Mouse (Mus musculus) adrenal gland, adult 8-10 months (tissue): ENCODE measurements around the gene Hist1h1b. TPM values are rescaled to one million over a fixed set of nuclear protein-coding genes. Genes with fewer than 3 reads are reported as not detected.
"Not testable (repeated sequence)": the region's sequence is repeated elsewhere in the genome, so short reads cannot be mapped to it uniquely, and the experiment has no call there.

Experiments
- DNase-seq: peaks from one replicate; pipeline ENCODE4 v3.0.0; 2022
- total RNA-seq, 4 experiments: library from RNA; stranded (reverse); gene quantifications; 2 replicates each; pipeline ENCODE4 v1.2.4; 2022

Gene Hist1h1b
- total RNA-seq: 10 to 100 TPM; 13.2 to 18.9 (median 15.8) TPM

DNA sequence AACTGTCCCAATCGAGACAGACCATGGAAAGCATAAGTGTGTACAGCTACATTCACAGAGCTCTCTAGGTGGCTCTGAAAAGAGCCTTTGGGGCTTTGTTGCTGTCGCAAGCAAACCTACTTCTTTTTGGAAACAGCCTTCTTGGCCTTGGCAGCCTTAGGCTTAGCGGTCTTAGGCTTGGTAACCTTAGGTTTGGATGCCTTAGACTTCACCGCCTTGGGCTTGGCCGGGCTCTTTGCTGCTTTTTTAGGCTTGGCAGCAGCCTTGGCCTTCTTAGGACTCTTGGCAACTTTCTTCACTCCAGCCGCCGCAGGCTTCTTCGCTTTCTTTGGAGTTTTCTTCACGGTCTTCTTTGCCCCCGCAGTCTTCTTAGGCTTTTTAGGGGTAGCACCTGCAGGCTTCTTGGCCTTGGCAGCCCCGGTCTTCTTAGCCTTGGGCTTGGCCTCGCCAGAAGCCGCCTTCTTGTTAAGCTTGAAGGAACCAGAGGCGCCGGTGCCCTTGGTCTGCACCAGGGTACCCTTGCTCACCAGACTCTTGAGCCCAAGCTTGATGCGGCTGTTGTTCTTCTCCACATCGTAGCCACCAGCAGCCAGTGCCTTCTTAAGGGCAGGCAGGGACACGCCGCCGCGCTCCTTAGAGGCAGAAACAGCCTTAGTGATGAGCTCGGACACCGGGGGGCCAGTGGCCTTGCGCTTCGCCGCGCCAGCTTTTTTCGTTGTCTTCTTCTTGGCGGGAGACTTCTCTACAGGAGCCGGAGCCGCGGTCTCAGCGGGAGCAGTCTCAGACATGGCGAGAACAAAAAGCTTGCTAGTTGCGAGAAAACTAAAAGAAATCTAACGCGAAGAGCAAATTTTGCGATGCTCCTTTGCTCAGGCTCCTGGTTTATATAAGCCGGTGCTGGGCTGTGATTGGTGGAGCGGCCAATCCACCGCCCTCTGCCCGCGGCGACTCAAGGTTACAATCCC is at the start of gene Hist1h1b:
Gene Hist1h1b (minus strand): TSS at position 859 of the 965 bp plus-strand sequence.
- peak; percentile 54 for DNase-seq

DNA sequence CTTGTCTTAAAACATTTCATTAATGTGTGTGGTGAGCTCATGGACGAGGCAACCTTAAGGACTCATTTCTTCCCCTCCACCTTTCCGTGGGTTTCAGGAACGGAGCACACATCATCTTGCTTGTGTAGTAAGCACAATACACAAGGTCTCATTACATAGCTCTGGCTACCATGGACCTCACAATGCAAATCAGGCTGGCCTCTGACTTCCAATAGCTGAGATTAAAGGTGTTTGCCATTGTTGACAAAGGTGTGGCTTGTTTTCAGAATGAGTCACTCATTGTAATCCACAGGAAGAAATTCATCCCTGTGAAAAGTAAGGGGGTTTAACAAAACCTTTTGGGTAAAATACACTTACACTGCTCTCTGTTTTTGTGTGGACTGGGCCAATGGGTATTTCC is 48.1 kb upstream of the Hist1h1b start:
- no peak for DNase-seq

DNA sequence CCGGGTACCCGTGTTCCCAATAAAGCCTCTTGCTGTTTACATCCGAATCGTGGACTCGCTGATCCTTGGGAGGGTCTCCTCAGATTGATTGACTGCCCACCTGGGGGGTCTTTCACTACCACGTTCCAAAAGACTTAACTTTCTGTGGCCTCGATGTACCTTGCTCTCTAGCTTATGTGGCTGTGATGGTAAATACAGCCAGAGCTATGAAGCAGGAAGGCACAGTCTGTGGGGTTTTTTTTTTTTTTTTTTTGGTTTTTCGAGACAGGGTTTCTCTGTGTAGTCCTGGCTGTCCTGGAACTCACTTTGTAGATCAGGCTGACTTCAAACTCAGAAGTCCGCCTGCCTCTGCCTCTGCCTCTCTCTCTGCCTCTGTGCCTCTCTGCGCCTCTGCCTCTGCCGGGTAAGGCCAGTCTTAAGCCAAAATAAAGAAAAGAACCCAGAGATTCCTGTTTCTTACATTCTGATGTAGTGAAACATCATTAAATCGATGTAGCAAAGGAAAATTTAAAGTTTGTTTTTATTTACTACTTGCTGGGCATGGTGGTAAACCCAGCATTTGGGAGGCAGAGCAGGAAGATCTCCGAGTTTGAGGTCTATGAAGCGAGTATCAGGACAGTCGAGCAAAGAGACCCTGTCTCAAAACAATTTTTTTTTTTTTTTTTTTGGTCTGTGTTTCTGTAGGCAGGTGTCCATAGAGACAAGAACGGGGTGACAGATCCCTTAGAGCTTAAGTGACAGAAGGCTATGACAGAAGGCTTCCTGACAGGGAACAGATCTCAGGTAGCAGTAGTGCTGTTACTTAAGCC is 39.9 kb upstream of the Hist1h1b start:
- not testable (repeated sequence) for DNase-seq

- DNase-seq: not testable (repeated sequence)
Measured at GRCm38 (mm10) chr13:21812092-21812491, 31.7 kb upstream of the Hist1h1b start.

DNA sequence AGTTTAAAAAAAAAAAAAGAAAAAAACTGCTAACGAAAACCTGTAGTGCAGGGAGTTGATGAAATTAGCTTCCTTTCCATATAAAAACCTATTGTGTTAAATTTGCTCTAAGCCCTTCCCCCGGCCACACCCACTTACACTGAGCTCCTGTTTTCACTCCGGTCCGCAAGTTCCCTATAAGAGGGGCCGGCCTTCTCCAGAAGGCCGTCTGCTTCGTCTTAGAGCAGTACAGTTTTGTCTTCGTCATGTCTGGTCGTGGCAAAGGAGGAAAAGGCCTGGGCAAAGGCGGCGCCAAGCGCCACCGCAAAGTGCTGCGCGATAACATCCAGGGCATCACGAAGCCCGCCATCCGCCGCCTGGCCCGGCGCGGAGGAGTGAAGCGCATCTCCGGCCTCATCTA is 31.1 kb upstream of the Hist1h1b start, which contains the start of gene Hist1h4m:
Gene Hist1h4m (plus strand): TSS at position 208 of the 400 bp plus-strand sequence.
- peak; percentile 39 for DNase-seq

- DNase-seq: not testable (repeated sequence)
Measured at GRCm38 (mm10) chr13:21811074-21811473, 30.6 kb upstream of the Hist1h1b start.

GRCm38 (mm10) chr13:21810073-21810472 is 29.6 kb upstream of the Hist1h1b start, which contains the start of the genes Hist1h2bq and Hist1h2ao:
TSS of gene Hist1h2bq (minus strand) at chr13:21810197.
TSS of gene Hist1h2ao (plus strand) at chr13:21810465.
- not testable (repeated sequence) for DNase-seq

DNA sequence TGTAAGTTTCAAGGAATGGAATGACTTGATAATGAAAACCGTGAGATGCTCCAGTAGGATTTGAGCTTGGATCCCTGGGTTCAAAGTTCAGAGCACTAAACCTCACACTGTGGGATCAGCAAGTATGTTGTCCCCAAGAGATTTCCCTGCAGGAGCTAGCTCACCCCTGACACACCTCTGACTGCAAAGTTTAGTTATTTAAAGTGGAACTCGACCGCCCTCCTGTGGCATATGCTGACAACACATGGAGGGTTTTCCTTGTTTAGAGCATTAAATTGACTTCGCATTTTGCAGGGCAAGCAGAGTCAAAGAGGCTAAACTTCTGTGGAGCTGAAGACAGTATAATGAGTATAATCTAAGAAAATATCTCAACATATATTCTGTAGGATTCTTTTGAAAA is 22.6 kb upstream of the Hist1h1b start:
- DNase-seq: not testable (repeated sequence)

GRCm38 (mm10) chr13:21797163-21797562 is 16.7 kb upstream of the Hist1h1b start:
- not testable (repeated sequence) for DNase-seq

- DNase-seq: no peak
Measured at GRCm38 (mm10) chr13:21795584-21795983, 15.2 kb upstream of the Hist1h1b start.

DNA sequence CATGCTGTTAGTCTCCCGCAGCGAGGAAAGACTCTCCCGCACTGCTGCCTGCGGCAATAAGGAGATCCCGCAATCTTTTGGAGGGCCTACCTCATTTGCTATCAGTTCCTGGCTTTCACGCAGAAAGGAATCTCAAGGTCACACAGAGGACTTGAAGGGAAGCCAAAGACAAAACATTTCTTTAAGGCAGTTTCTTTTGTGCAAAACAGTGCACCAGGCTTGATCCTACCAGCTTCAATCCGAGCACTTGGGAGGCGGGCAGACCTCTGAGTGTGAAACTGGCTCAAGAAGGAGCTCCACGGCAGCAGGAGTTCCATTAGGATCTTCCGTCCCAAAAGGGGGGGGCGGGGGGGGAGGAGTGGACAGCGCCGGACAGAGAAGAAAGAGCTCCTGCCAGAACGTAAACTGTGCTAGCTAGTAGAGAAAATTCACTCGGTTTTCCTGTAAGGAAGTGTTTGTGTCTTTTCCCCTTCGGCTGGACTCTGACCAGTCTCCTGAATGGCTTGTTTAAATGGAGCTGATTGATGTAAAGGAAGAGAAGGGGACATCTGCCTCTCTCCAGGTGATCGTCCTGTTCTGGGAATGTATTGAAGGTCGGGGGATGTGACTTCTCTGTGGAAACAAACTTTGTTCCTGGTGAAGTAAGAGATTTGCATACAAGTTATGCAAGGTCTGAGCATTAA is 10.3 kb upstream of the Hist1h1b start:
- no peak for DNase-seq

DNA sequence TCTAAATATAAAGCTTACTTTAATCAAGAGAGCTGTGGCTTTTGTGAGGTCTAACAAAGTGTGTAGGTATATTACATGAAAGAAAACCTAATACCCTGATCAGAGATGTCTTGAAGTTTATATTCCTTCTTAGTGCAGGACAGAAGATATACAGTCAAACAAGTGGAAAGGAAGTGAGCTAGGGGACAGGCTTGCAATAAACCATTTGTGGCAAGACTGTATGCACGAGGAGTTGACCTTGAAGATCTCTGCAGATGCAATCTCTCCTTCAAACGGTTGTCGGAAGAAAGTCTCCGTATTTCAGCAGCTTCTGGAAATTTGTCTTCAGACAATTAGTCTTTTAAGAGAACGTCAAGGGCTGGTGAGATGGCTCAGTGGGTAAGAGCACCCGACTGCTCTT is 9.5 kb upstream of the Hist1h1b start:
- no peak for DNase-seq

DNA sequence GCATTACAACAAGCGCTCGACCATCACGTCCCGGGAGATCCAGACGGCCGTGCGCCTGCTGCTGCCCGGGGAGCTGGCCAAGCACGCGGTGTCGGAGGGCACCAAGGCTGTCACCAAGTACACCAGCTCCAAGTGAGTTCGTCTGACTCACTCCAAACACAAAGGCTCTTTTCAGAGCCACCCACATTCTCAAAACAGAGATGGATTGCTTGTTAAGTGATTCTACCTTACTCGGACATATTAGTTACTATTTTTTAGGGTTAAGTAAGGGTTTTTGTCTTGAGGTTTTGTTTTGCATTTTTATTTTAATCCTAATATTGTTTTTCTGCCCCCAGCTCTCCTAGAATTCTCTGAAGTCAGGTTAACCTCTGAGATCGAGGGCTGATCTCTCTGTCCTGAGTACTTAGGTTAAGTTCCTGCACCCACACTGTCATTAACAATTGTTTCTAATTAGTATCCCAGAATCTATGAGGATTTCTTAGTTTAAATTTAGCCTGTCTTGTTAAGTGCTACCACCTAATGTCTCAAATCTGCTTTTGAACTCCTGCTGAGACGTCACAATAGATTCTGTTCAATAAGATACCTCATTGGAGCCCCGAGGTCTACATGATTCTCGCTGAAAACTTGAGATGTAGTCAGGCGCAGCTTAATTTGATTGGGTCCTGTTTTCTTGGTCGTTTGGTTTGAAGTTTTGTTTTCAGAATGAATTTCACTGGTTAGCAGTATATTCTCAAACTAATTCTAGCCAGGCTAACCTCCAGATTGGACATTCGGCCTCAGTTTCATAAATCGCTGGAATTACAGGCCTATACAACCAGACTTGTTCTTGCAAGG is 7.6 kb upstream of the Hist1h1b start:
- no peak for DNase-seq

GRCm38 (mm10) chr13:21786899-21787629 is 6.6 kb upstream of the Hist1h1b start, which contains the start of the genes Hist1h2an and Hist1h2bp:
TSS of gene Hist1h2an (minus strand) at chr13:21787218.
TSS of gene Hist1h2bp (plus strand) at chr13:21787461.
- peak; percentile 89 for DNase-seq

DNA sequence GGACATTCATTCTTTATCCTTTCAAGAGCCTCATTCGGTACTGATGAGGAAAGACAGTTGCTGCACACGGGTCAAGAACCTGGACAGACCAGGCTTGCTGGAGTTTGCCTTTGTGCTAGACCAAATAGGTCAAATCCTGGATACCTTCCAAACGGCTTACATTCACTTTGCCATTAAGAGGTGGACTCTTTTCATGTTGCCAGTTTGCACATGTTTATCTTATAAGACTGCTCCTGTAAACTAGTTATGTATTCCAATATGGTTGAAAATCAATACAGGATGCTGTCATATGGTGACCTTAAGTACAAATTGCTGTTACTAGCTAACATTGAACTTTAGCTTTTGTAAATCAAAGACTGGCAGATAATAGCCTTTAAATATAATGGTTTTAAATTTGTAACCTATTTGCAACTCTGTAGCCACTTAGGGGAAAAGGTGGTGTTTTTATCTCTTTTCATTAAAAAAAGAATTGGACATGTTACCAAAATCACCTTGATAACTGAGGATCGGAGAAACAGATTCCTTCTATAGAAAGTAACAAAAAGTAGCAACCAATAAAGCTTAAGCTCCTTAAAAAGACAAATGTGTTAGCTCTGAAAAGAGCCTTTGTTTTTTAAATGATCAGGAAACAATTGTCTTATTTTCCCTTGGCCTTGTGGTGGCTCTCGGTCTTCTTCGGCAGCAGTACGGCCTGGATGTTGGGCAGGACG is 5.9 kb upstream of the Hist1h1b start:
- DNase-seq: no peak

GRCm38 (mm10) chr13:21784311-21784710 is 3.9 kb upstream of the Hist1h1b start:
- DNase-seq: no peak

GRCm38 (mm10) chr13:21783734-21784161 is 3.3 kb upstream of the Hist1h1b start:
- no peak for DNase-seq

DNA sequence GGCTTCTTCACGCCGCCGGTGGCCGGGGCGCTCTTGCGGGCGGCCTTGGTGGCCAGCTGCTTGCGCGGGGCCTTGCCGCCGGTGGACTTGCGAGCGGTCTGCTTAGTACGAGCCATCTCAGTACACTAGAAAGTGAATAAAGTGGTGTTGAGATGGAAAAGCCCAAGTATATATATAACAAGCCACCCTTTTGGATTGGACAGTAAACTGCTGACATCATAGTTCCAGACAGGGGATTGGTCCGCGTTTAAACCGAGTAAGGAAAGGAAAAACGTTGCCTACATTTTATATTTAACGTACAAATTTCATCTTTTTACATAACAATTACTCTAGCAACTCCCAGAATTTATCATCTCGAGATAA is 2.8 kb upstream of the Hist1h1b start, which contains the start of gene Hist1h3i:
Gene Hist1h3i (minus strand): TSS at position 116 of the 363 bp plus-strand sequence.
- DNase-seq: peak; percentile 33
